Mouse (Mus musculus): ENCODE measurements around the gene Cfap57. TPM values are rescaled to one million over a fixed set of nuclear protein-coding genes. Genes with fewer than 3 reads are reported as not detected.
A peak's percentile ranks its signal among the peaks of the same experiment; 100 is the strongest.

Cfap57 gene
- polyA plus RNA-seq, 1 experiment: not detected

DNA sequence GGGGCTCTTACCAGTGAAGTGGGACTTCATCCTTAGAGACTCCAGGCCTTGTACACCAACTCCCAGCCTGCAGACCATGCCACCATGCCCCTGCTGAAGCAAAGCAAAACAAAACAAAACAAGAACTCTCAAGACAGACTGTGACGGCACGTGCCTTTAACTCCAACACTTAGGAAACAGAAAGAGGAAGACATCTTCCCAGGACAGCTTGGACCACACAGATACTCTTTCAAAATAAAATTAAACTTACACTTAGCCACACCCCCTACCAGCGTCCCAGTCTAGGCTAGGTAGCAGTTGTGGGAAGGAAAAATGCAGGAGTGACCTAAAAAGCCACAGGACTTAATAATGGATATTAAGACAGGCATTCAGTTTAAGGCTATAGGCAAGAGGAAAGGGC is 94.8 kb downstream of the Cfap57 start:
- H3K27me3 ChIP-seq (ENCODE audit: control insufficient read depth, insufficient read depth, insufficient read length): peaks cover 60% of the 10 kb centered on the region
- H3K4me3 ChIP-seq: no peak overlapping the region
- H3K36me3 ChIP-seq (ENCODE audit: control insufficient read depth, insufficient read depth): no peaks in the 10 kb centered on the region
- H3K79me2 ChIP-seq (ENCODE audit: control insufficient read depth, insufficient read depth): no peaks in the 10 kb centered on the region
- H3K4me2 ChIP-seq (ENCODE audit: low read depth): no peak overlapping the region
- no peak overlapping the region for H3ac ChIP-seq (ENCODE audit: control insufficient read depth, insufficient read length)
- TF ChIP-seq USF1 (IDR thresholded peaks at IDR 0.05; ENCODE audit: low read depth) (no peak), MYOG (IDR thresholded peaks at IDR 0.05; ENCODE audit: control insufficient read depth in 1 of 3, insufficient read depth in 1 of 3, insufficient read length in 2 of 3, low read depth in 2 of 3) (no peak), TCF3 (IDR thresholded peaks at IDR 0.05; ENCODE audit: insufficient read length, low read depth) (no peak), E2F4 (IDR thresholded peaks at IDR 0.05; ENCODE audit: insufficient read depth) (no peak), TCF12 (IDR thresholded peaks at IDR 0.05; ENCODE audit: insufficient read depth, poor library complexity, severe bottlenecking) (no peak), MYOD1 (IDR thresholded peaks at IDR 0.05; ENCODE audit: control insufficient read depth in 1 of 3, insufficient read length in 2 of 3, low read depth in 2 of 3) (no peak), POLR2A (IDR thresholded peaks at IDR 0.05; ENCODE audit: insufficient read length, low read depth) (no peak), MAX (IDR thresholded peaks at IDR 0.05; ENCODE audit: low read depth) (no peak), CEBPB (IDR thresholded peaks at IDR 0.05; ENCODE audit: insufficient read depth, poor library complexity, severe bottlenecking) (no peak), POLR2AphosphoS2 (IDR thresholded peaks at IDR 0.05; ENCODE audit: insufficient read length, low read depth) (no peak), REST (IDR thresholded peaks at IDR 0.05; ENCODE audit: insufficient read depth, insufficient read length) (no peak), SRF (IDR thresholded peaks at IDR 0.05; ENCODE audit: control insufficient read depth, insufficient read length, low read depth) (no peak)

DNA sequence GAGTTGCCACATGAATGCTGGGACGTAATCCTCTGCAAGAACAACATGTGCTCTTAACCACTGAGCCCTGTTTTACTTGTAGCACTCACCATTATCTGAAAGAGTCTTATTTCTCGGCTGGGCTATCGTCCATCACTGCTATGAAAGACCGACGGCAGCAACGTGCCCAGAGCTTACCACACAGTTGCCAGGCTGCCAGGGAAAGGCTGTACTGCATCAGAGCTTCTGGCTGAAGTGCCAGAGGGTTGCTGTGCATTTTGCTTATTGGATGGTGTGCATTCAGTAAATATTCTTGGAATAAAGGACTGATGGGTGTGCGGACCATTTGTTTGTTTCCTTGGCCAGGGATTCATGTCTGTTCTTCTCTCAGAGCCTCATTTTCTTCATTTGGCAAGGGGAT is 96.6 kb downstream of the Cfap57 start:
- no peaks in the 10 kb centered on the region for H3K36me3 ChIP-seq (ENCODE audit: control insufficient read depth, insufficient read depth)
- H3ac ChIP-seq (ENCODE audit: control insufficient read depth, insufficient read length): no peak overlapping the region
- no peak overlapping the region for H3K4me2 ChIP-seq (ENCODE audit: low read depth)
- H3K27me3 ChIP-seq (ENCODE audit: control insufficient read depth, insufficient read depth, insufficient read length): peaks cover 61% of the 10 kb centered on the region
- H3K4me3 ChIP-seq: no peak overlapping the region
- no peak for TF ChIP-seq SRF (IDR thresholded peaks at IDR 0.05; ENCODE audit: control insufficient read depth, insufficient read length, low read depth)
- TF ChIP-seq MAX (IDR thresholded peaks at IDR 0.05; ENCODE audit: low read depth): no peak
- no peak for TF ChIP-seq MYOG (IDR thresholded peaks at IDR 0.05; ENCODE audit: control insufficient read depth in 1 of 3, insufficient read depth in 1 of 3, insufficient read length in 2 of 3, low read depth in 2 of 3)
- no peak for TF ChIP-seq CEBPB (IDR thresholded peaks at IDR 0.05; ENCODE audit: insufficient read depth, poor library complexity, severe bottlenecking)
- no peak for TF ChIP-seq TCF3 (IDR thresholded peaks at IDR 0.05; ENCODE audit: insufficient read length, low read depth)
- TF ChIP-seq TCF12 (IDR thresholded peaks at IDR 0.05; ENCODE audit: insufficient read depth, poor library complexity, severe bottlenecking): no peak
- TF ChIP-seq MYOD1 (IDR thresholded peaks at IDR 0.05; ENCODE audit: control insufficient read depth in 1 of 3, insufficient read length in 2 of 3, low read depth in 2 of 3): no peak
- TF ChIP-seq USF1 (IDR thresholded peaks at IDR 0.05; ENCODE audit: low read depth): no peak
- TF ChIP-seq POLR2A (IDR thresholded peaks at IDR 0.05; ENCODE audit: insufficient read length, low read depth): no peak
- no peak for TF ChIP-seq POLR2AphosphoS2 (IDR thresholded peaks at IDR 0.05; ENCODE audit: insufficient read length, low read depth)
- TF ChIP-seq REST (IDR thresholded peaks at IDR 0.05; ENCODE audit: insufficient read depth, insufficient read length): no peak
- no peak for TF ChIP-seq E2F4 (IDR thresholded peaks at IDR 0.05; ENCODE audit: insufficient read depth)
- H3K79me2 ChIP-seq (ENCODE audit: control insufficient read depth, insufficient read depth): no peaks in the 10 kb centered on the region

DNA sequence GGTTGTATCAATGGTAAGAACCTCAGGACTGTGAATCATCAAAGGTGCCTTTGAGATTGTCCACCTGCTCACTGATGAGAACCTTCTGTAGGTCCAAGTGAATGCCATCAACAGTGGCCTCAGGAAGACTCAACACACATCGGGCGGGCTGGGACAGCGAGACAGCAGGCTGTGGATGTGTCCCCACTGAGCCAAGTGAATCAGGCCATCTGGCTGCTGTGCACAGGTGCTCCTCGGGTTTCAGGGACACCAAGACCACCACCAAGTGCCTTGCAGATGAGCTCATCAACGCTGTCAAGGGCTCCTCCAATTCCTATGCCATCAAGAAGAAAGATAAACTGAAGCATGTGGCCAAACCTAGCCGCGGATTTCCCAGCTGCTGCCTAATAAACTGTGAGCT is 98.3 kb downstream of the Cfap57 start:
- H3K4me3 ChIP-seq: no peak overlapping the region
- no peaks in the 10 kb centered on the region for H3K36me3 ChIP-seq (ENCODE audit: control insufficient read depth, insufficient read depth)
- H3ac ChIP-seq (ENCODE audit: control insufficient read depth, insufficient read length): no peak overlapping the region
- no peak overlapping the region for H3K4me2 ChIP-seq (ENCODE audit: low read depth)
- no peak for TF ChIP-seq MAX (IDR thresholded peaks at IDR 0.05; ENCODE audit: low read depth)
- TF ChIP-seq MYOD1 (IDR thresholded peaks at IDR 0.05; ENCODE audit: control insufficient read depth in 1 of 3, insufficient read length in 2 of 3, low read depth in 2 of 3): peak in 2 of 3 experiments; percentile 24 to 72
- peak in 2 of 3 experiments; percentile 6 to 59 for TF ChIP-seq MYOG (IDR thresholded peaks at IDR 0.05; ENCODE audit: control insufficient read depth in 1 of 3, insufficient read depth in 1 of 3, insufficient read length in 2 of 3, low read depth in 2 of 3)
- no peak for TF ChIP-seq REST (IDR thresholded peaks at IDR 0.05; ENCODE audit: insufficient read depth, insufficient read length)
- TF ChIP-seq E2F4 (IDR thresholded peaks at IDR 0.05; ENCODE audit: insufficient read depth): no peak
- TF ChIP-seq SRF (IDR thresholded peaks at IDR 0.05; ENCODE audit: control insufficient read depth, insufficient read length, low read depth): no peak
- no peak for TF ChIP-seq USF1 (IDR thresholded peaks at IDR 0.05; ENCODE audit: low read depth)
- TF ChIP-seq TCF3 (IDR thresholded peaks at IDR 0.05; ENCODE audit: insufficient read length, low read depth): no peak
- no peaks in the 10 kb centered on the region for H3K79me2 ChIP-seq (ENCODE audit: control insufficient read depth, insufficient read depth)
- H3K27me3 ChIP-seq (ENCODE audit: control insufficient read depth, insufficient read depth, insufficient read length): peaks cover 61% of the 10 kb centered on the region

DNA sequence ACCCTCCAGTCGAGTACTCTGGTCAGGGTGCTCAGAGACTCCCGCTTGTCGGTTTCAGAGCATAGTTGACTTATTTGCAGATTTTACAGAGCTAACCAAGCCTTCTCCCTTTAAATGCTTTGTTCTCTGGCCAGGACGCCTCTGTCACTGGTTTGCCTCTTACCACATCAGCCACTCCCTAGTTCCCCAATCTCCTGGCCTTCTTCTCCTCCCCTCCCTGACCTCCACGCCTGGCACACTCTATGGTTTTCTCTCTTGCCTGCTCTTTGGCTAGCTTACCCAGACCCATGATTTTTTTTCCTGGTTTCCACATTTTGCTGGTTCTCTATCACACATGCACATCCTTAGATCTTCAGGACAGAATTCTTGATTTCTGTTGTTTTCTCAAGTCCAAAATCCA is 102.4 kb downstream of the Cfap57 start:
- Histone ChIP-seq H3K4me3 (no peak overlapping the region), H3K36me3 (ENCODE audit: control insufficient read depth, insufficient read depth) (no peaks in the 10 kb centered on the region), H3K4me2 (ENCODE audit: low read depth) (no peak overlapping the region), H3K27me3 (ENCODE audit: control insufficient read depth, insufficient read depth, insufficient read length) (peaks cover 56% of the 10 kb centered on the region), H3K79me2 (ENCODE audit: control insufficient read depth, insufficient read depth) (no peaks in the 10 kb centered on the region), H3ac (ENCODE audit: control insufficient read depth, insufficient read length) (no peak overlapping the region)
- no peak for TF ChIP-seq POLR2A (IDR thresholded peaks at IDR 0.05; ENCODE audit: insufficient read length, low read depth)
- no peak for TF ChIP-seq POLR2AphosphoS2 (IDR thresholded peaks at IDR 0.05; ENCODE audit: insufficient read length, low read depth)
- TF ChIP-seq TCF12 (IDR thresholded peaks at IDR 0.05; ENCODE audit: insufficient read depth, poor library complexity, severe bottlenecking): no peak
- no peak for TF ChIP-seq E2F4 (IDR thresholded peaks at IDR 0.05; ENCODE audit: insufficient read depth)
- TF ChIP-seq REST (IDR thresholded peaks at IDR 0.05; ENCODE audit: insufficient read depth, insufficient read length): no peak
- no peak for TF ChIP-seq MYOG (IDR thresholded peaks at IDR 0.05; ENCODE audit: control insufficient read depth in 1 of 3, insufficient read depth in 1 of 3, insufficient read length in 2 of 3, low read depth in 2 of 3)
- TF ChIP-seq TCF3 (IDR thresholded peaks at IDR 0.05; ENCODE audit: insufficient read length, low read depth): no peak
- TF ChIP-seq SRF (IDR thresholded peaks at IDR 0.05; ENCODE audit: control insufficient read depth, insufficient read length, low read depth): no peak
- TF ChIP-seq CEBPB (IDR thresholded peaks at IDR 0.05; ENCODE audit: insufficient read depth, poor library complexity, severe bottlenecking): no peak
- TF ChIP-seq USF1 (IDR thresholded peaks at IDR 0.05; ENCODE audit: low read depth): no peak
- TF ChIP-seq MYOD1 (IDR thresholded peaks at IDR 0.05; ENCODE audit: control insufficient read depth in 1 of 3, insufficient read length in 2 of 3, low read depth in 2 of 3): no peak
- TF ChIP-seq MAX (IDR thresholded peaks at IDR 0.05; ENCODE audit: low read depth): no peak
